Mouse (Mus musculus): ENCODE results near the gene Gabpa. TPM values are rescaled to one million over a fixed set of nuclear protein-coding genes. Genes with fewer than 3 reads are reported as not detected.
A peak's percentile ranks its signal among the peaks of the same experiment; 100 is the strongest.

Gene Gabpa
- 20.4 and 20.6 TPM in 2 replicates for polyA plus RNA-seq (2011; ENCODE audit: insufficient read depth, insufficient read length, low replicate concordance, missing spikeins)

DNA sequence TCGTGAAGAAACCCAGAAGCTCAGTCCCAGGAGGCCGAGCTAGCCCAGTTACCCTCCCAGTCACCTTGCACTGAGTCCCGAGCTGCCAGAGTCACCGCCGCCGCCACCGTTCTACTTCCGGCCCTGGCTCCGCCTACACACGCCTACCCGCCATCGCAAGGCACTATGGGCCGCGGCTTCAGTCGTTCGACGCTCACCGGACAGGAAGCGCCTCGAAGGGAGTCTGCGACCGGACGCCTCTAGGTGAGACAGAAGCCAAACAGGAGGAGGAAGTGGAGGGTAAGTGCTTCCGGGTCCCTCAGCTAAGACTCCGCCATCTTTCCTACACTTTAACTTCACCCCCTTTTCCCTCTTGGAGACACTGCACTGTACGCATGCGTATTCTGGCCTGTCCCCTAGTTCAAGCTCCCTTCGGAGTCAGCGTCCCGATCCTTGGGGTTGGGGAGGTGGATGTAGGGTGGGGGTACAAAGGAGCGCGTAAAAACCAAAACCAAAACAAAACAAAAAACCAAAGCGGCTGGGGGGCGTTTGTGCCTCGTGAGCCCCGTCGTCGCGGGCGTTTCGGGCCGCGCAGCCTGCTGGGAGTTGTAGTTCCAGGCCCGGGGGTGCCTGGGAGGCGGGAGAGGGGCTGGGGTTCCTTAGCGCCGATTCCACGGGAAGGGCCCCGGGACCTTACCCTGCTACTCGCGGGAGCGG is at the start of gene Gabpa:
Gabpa (plus strand) TSS at position 181 of the 696 bp plus-strand sequence.
- Histone ChIP-seq H3K27ac (ENCODE audit: control insufficient read depth, insufficient read depth, low read depth, low read length, poor library complexity) (peak within 1 kb of the TSS; percentile 82), H3K4me1 (ENCODE audit: control insufficient read depth, insufficient read depth, low read length) (peaks cover 2% of the 10 kb centered on the region; the same call in 1 of the 2 replicates), H3K4me3 (replicated peaks; ENCODE audit: control insufficient read depth, low read depth, low read length) (peak within 1 kb of the TSS; percentile 86)
- TF ChIP-seq POLR2A (IDR thresholded peaks at IDR 0.05; ENCODE audit: borderline replicate concordance, control insufficient read depth, low read depth, low read length), result peak; percentile 74; the same call in 1 of the 2 replicates
- no peak for TF ChIP-seq CTCF (IDR thresholded peaks at IDR 0.05; ENCODE audit: control insufficient read depth, insufficient read depth, low read length)
- WGBS, result under 1% methylated on average over 52 of the region's 52 CpGs

GRCm38 (mm10) chr16:84784966-84785365 is 49.8 kb upstream of the Gabpa start:
- Histone ChIP-seq H3K27ac (ENCODE audit: control insufficient read depth, insufficient read depth, low read depth, low read length, poor library complexity) (no peak overlapping the region), H3K4me1 (ENCODE audit: control insufficient read depth, insufficient read depth, low read length) (no peaks in the 10 kb centered on the region; the same call in 1 of the 2 replicates), H3K4me3 (replicated peaks; ENCODE audit: control insufficient read depth, low read depth, low read length) (no peak overlapping the region)
- WGBS, result 75% methylated on average over 7 of the region's 7 CpGs
- TF ChIP-seq CTCF (IDR thresholded peaks at IDR 0.05; ENCODE audit: control insufficient read depth, insufficient read depth, low read length) (no peak), POLR2A (IDR thresholded peaks at IDR 0.05; ENCODE audit: borderline replicate concordance, control insufficient read depth, low read depth, low read length) (no peak)

- Histone ChIP-seq H3K27ac (ENCODE audit: control insufficient read depth, insufficient read depth, low read depth, low read length, poor library complexity) (no peak overlapping the region), H3K4me3 (replicated peaks; ENCODE audit: control insufficient read depth, low read depth, low read length) (no peak overlapping the region), H3K4me1 (ENCODE audit: control insufficient read depth, insufficient read depth, low read length) (no peaks in the 10 kb centered on the region; the same call in 1 of the 2 replicates)
- WGBS, result 73% methylated on average over 2 of the region's 2 CpGs
- TF ChIP-seq CTCF (IDR thresholded peaks at IDR 0.05; ENCODE audit: control insufficient read depth, insufficient read depth, low read length) (no peak), POLR2A (IDR thresholded peaks at IDR 0.05; ENCODE audit: borderline replicate concordance, control insufficient read depth, low read depth, low read length) (no peak)
Measured at GRCm38 (mm10) chr16:84790595-84791165, 44.0 kb upstream of the Gabpa start.

GRCm38 (mm10) chr16:84793401-84793800 is 41.3 kb upstream of the Gabpa start:
- no peak overlapping the region for H3K4me3 ChIP-seq (replicated peaks; ENCODE audit: control insufficient read depth, low read depth, low read length)
- H3K4me1 ChIP-seq (ENCODE audit: control insufficient read depth, insufficient read depth, low read length), result no peaks in the 10 kb centered on the region
- WGBS, result 91% methylated on average over 14 of the region's 14 CpGs
- TF ChIP-seq POLR2A (IDR thresholded peaks at IDR 0.05; ENCODE audit: borderline replicate concordance, control insufficient read depth, low read depth, low read length) (no peak), CTCF (IDR thresholded peaks at IDR 0.05; ENCODE audit: control insufficient read depth, insufficient read depth, low read length) (no peak)
- no peak overlapping the region for H3K27ac ChIP-seq (ENCODE audit: control insufficient read depth, insufficient read depth, low read depth, low read length, poor library complexity)

GRCm38 (mm10) chr16:84795337-84795736 is 39.4 kb upstream of the Gabpa start:
- H3K27ac ChIP-seq (ENCODE audit: control insufficient read depth, insufficient read depth, low read depth, low read length, poor library complexity), result no peak overlapping the region
- TF ChIP-seq CTCF (IDR thresholded peaks at IDR 0.05; ENCODE audit: control insufficient read depth, insufficient read depth, low read length) (no peak), POLR2A (IDR thresholded peaks at IDR 0.05; ENCODE audit: borderline replicate concordance, control insufficient read depth, low read depth, low read length) (no peak)
- 48% methylated on average over 3 of the region's 3 CpGs for WGBS

DNA sequence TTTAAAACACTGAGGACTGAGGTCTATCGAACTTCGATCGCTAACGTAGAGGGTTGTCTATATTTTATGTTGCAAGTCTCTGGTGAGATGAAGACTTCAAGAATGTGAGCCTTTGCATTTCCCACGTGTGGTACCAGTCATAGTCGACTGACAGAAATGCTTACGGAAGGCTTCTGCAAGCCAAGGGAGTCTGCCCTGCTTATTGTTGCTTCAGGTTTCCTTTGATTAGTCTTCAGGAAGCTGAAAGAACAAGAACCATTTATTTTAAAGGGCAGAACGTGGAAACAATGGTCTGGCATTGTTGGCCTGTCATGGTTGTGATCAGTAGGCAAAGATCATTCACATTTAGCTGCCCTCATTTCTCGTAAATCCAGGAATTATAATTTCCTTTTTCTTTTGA is 38.0 kb upstream of the Gabpa start:
- WGBS, result 79% methylated on average over 9 of the region's 9 CpGs

More at GRCm38 (mm10) chr16:84795337-84795736, 39.4 kb upstream of the Gabpa start:
- Histone ChIP-seq H3K4me1 (ENCODE audit: control insufficient read depth, insufficient read depth, low read length) (no peaks in the 10 kb centered on the region), H3K4me3 (replicated peaks; ENCODE audit: control insufficient read depth, low read depth, low read length) (no peak overlapping the region)

DNA sequence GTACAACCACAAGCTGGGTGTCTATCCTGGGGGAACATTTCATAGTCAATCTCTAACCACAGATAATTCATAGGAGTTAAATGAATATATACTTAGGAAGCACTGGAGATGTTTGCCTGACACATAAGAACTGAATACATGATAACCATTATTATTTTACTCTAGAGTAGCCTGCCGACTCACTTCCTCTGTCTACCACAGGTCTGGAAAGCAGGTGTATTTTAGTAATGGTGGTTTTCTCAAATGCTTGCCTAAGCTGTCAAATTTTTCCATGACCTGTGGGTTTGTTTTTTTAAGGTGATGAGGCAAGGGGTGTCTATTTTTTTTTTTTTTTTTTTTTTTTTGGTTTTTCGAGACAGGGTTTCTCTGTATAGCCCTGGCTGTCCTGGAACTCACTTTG is 34.7 kb upstream of the Gabpa start:
- Histone ChIP-seq H3K27ac (ENCODE audit: control insufficient read depth, insufficient read depth, low read depth, low read length, poor library complexity) (no peak overlapping the region), H3K4me3 (replicated peaks; ENCODE audit: control insufficient read depth, low read depth, low read length) (no peak overlapping the region)
- whole genome bisulfite sequencing, result 29% methylated on average over 1 of the region's 2 CpGs

More for the DNA sequence above, 38.0 kb upstream of the Gabpa start:
- TF ChIP-seq POLR2A (IDR thresholded peaks at IDR 0.05; ENCODE audit: borderline replicate concordance, control insufficient read depth, low read depth, low read length), result no peak
- TF ChIP-seq CTCF (IDR thresholded peaks at IDR 0.05; ENCODE audit: control insufficient read depth, insufficient read depth, low read length), result no peak
- no peak overlapping the region for H3K4me3 ChIP-seq (replicated peaks; ENCODE audit: control insufficient read depth, low read depth, low read length)
- no peaks in the 10 kb centered on the region for H3K4me1 ChIP-seq (ENCODE audit: control insufficient read depth, insufficient read depth, low read length)
- no peak overlapping the region for H3K27ac ChIP-seq (ENCODE audit: control insufficient read depth, insufficient read depth, low read depth, low read length, poor library complexity)

DNA sequence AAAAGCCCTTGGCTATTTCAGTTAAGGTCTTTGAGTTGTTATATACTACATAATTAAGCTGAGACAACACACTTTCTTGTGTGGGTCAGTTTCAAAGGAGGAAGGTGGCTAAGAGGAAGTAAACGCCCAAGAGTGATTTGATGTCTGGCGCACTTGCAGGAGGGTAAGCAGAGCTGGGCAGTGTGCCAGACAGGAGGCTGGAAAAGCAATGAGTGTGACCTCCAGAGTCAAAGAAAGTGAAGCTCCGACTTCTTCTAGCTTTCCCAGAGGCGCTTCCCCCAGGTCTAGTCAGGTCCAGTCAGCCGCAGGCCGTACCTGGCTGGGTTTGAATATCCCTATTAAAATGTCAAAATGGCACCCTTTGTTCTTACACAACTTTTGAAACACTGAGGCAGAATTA is 32.5 kb upstream of the Gabpa start:
- TF ChIP-seq POLR2A (IDR thresholded peaks at IDR 0.05; ENCODE audit: borderline replicate concordance, control insufficient read depth, low read depth, low read length), result no peak
- no peak for TF ChIP-seq CTCF (IDR thresholded peaks at IDR 0.05; ENCODE audit: control insufficient read depth, insufficient read depth, low read length)
- H3K4me3 ChIP-seq (replicated peaks; ENCODE audit: control insufficient read depth, low read depth, low read length), result no peak overlapping the region
- no peaks in the 10 kb centered on the region for H3K4me1 ChIP-seq (ENCODE audit: control insufficient read depth, insufficient read depth, low read length)
- WGBS, result 8% methylated on average over 6 of the region's 6 CpGs
- H3K27ac ChIP-seq (ENCODE audit: control insufficient read depth, insufficient read depth, low read depth, low read length, poor library complexity), result no peak overlapping the region

More for the DNA sequence above, 34.7 kb upstream of the Gabpa start:
- H3K4me1 ChIP-seq (ENCODE audit: control insufficient read depth, insufficient read depth, low read length), result no peaks in the 10 kb centered on the region
- TF ChIP-seq CTCF (IDR thresholded peaks at IDR 0.05; ENCODE audit: control insufficient read depth, insufficient read depth, low read length), result no peak
- no peak for TF ChIP-seq POLR2A (IDR thresholded peaks at IDR 0.05; ENCODE audit: borderline replicate concordance, control insufficient read depth, low read depth, low read length)

All from bone marrow, adult 2 months (tissue).